Mouse (Mus musculus) kidney, adult 10 weeks (tissue): Measurements from ENCODE around the gene Fgg. TPM values are rescaled to one million over a fixed set of nuclear protein-coding genes. Genes with fewer than 3 reads are reported as not detected.

ENCODE experiments used
- polyA plus RNA-seq: library from polyadenylated mRNA; stranded (reverse); fragments of 350-450 nt; fragmentation: Illumina TruSeq; extraction: RNeasy Lipid Tissue Mini Kit (QIAGEN cat#74804); gene quantifications from one replicate; pipeline ENCODE4 v1.2.3, GENCODE M21; 2014; ENCODE audit warnings: low read depth, low replicate concordance

Fgg gene
- polyA plus RNA-seq: 21.2 TPM

GRCm38 (mm10) chr3:83007557-83007956 lies at the start of gene Fgg:
TSS of gene Fgg (plus strand) at chr3:83007724.

DNA sequence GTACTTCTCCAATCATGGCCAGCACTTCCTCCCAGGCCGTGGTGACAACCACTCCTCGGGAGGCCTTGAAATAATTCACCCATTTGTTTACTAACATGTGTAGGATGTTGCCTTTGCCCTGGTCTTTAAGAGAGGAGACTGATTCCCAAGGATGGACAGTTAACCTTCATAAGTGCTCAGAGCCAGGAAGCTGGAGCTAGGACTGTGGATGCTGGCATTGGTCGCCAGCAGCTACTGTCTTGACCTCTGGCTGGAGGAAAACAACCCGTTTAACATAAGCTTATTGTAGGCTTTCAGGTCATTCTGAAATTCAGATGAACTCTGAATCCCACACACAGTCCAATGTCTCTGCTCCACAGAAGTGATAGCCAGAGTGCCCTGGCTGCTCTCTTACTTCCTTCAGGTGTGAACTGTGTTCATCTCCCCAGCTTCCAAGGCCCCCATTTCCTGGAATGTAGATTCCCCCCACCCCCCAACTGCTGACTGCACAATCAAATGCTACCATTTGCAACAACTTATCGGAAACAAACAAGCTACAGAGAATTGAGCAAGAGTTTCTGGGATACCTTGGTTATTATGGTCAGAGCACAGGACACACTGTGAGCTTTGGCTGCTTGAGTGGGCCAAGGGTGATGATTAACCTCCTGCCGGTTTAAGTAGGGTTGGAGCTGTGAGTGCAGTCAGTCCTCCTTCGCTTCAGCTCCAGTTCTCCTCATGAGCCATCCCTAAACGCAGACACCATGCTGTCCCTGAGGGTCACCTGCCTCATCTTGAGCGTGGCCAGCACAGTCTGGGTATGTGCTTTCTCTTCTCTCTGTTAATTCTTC lies 18.2 kb downstream of the Fgg start, which contains the start of gene Fga:
Gene Fga (plus strand): TSS at position 602 of the 827 bp plus-strand sequence.

DNA sequence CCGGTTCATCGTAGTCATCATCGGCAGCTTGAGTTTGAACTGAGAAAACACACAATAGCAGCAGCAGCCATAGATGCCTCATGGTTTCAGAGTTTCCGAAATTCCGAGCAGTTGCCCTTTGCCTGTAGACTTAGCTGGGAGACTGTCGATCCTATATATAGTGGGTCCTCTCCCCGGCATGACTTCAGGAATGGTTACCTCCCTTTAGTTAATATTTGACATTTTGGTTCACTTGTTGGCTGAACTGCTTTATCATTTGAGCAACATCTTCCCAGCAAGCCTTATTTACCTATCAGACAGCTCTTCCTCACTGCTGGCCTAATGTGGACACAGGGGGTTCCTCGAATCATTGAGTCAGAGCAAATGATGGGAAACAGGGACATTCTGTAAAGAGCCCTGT lies 42.2 kb downstream of the Fgg start, which contains the start of gene Fgb:
Gene Fgb (minus strand): TSS at position 184 of the 400 bp plus-strand sequence.

DNA sequence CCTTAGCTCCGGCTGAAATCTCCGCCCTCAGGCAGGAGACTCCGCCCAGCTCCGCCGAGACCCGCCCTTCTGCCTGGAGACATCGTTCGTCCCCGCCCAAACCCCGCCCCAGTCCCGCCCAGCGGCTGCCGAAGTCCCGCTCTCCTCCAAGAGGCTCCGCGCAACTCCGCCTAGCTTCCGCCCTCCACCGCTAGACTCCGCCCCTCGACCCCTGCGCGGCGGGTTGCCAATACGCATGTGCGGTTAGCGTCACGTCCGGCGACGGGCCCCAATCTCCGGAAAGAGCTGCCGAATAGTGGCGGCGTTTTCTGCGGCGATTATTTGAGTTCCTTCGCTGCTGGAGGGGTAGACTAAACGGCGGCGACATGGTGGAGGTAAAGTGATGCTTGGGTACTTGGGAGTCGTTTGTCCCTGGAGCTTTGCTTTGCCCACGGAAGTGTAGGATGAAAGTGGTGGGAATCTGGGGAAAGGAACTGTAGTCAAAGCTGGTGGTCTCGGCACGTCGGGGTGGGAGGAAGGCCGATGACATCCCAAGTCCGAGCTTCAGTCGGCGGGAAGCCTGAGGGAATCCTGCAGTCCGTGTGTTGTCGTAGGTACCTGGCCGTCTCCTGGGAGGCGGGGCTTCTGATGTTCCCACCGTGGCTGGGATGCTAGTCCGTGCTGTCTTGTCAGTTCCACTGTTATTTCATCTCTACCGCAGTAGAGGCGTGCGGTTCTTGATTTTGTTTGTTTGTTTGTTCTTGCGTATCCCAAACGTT lies 47.9 kb downstream of the Fgg start, which contains the start of gene Plrg1:
Gene Plrg1 (plus strand): TSS at position 242 of the 758 bp plus-strand sequence.

Other genes starting within 250 kb of the Fgg start
- 0.69 TPM for gene Rbm46, start 131.2 kb upstream of the Fgg start, polyA plus RNA-seq
- gene Lrat, start 103.8 kb upstream of the Fgg start, polyA plus RNA-seq: 9.4 TPM
- gene Fga, start 18.4 kb downstream of the Fgg start, polyA plus RNA-seq: 25.1 TPM
- gene Fgb, start 42.1 kb downstream of the Fgg start, polyA plus RNA-seq: 5.0 TPM
- 28.4 TPM for gene Plrg1, start 47.8 kb downstream of the Fgg start, polyA plus RNA-seq
- gene Dchs2, start 120.2 kb downstream of the Fgg start, polyA plus RNA-seq: not detected